Mouse (Mus musculus) midbrain, embryonic 12.5 days (tissue): ENCODE results near the gene Vgll4. TPM values are rescaled to one million over a fixed set of nuclear protein-coding genes. Genes with fewer than 3 reads are reported as not detected.

Source experiments
- ATAC-seq: fragments of 200-750 bp; cut with Nextera tagmentation; 2 replicates; pipeline ENCODE4 v1.8.0; 2017; ENCODE audit warnings: low read depth, moderate TSS enrichment, moderate library complexity; ENCODE audit not compliant: low FRiP score
- H3K27ac ChIP-seq: fragments of 300-500 bp; sonication (generic); replicated peaks from 2 replicates; pipeline ENCODE4 v1.5.1; 2016; ENCODE audit warnings: mild to moderate bottlenecking
- H3K27me3 ChIP-seq: fragments of 300-500 bp; sonication (generic); 2 replicates; pipeline ENCODE4 v1.6.1; 2016; ENCODE audit warnings: mild to moderate bottlenecking
- H3K36me3 ChIP-seq: fragments of 300-500 bp; sonication (generic); 2 replicates; pipeline ENCODE4 v1.6.1; 2016
- H3K4me1 ChIP-seq: fragments of 300-500 bp; sonication (generic); 2 replicates; pipeline ENCODE4 v1.6.1; 2016
- H3K4me2 ChIP-seq: fragments of 300-500 bp; sonication (generic); replicated peaks from 2 replicates; pipeline ENCODE4 v1.6.1; 2016; ENCODE audit warnings: mild to moderate bottlenecking, moderate library complexity
- H3K4me3 ChIP-seq: fragments of 300-500 bp; sonication (generic); 2 replicates; pipeline ENCODE4 v1.5.1; 2016; ENCODE audit warnings: mild to moderate bottlenecking
- H3K9ac ChIP-seq: fragments of 300-500 bp; sonication (generic); replicated peaks from 2 replicates; pipeline ENCODE4 v1.6.1; 2016; ENCODE audit warnings: mild to moderate bottlenecking, moderate library complexity
- H3K9me3 ChIP-seq: fragments of 300-500 bp; sonication (generic); 2 replicates; pipeline ENCODE4 v1.6.1; 2016; ENCODE audit warnings: mild to moderate bottlenecking
- WGBS: fragments of 180-500 bp; shearing (Covaris S2); methylation state at CpG from one replicate; pipeline ENCODE4 v1.1.7; 2016; 5-methylcytosine and 5-hydroxymethylcytosine counted together
- polyA plus RNA-seq: library from polyadenylated mRNA; unstranded; fragments of >200 nt; fragmentation: Nextera tagmentation; extraction: Ambion mirVana; gene quantifications from 2 replicates; pipeline ENCODE4 v1.2.1, GENCODE M21; 2016

Gene Vgll4
- 79.2 and 85.6 TPM in 2 replicates for polyA plus RNA-seq

DNA sequence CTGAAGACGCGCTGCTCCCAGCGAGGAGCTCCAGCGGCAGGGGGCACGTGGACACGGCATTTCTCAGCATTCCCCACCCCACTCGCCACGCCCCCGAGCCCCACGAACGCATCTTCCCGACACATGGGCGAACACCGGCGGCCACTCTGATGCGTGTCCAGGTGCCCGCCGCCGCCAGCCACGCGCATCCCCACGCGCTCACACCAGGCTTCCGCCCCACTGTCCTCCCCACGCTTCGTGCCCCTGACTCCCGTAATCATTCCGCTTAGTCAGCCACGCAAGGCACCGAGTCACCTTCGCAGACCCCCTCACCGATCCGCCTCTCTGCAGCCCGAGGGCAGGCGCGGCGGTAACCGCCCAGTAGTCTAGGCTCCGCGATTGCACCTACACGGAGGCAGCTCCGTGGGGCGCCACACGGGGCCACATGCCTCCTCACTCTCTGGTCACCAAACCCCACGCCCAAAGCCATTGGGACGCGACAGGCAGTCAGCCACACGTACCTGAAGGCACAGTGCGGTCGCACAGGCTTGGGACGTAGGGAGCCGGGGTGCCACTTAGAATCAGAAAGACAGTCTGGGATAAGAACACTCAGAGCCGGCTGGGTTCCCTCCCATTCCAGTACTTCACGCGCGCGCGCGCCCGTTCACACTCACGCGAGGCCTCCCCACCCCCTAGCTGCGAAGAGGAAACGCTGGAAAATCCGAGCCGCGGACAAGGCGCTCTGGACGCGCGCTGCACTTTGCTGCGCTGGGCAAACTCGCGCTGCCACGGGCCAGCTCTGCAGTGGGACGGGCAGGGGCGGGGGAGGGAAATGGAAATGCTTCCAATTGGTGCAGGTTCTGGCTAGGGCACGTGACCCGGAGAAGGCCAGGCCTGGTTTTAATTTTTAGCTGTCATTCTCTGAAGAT is at the start of gene Vgll4:
Gene Vgll4 (minus strand): TSS at position 782 of the 908 bp plus-strand sequence.
- ATAC-seq: peak; percentile 56
- Histone ChIP-seq H3K4me2 (peak within 1 kb of the TSS; percentile 100), H3K4me1 (peaks cover 17% of the 10 kb centered on the region), H3K27ac (no peak within 1 kb of the TSS), H3K4me3 (peak within 1 kb of the TSS; percentile 67), H3K9ac (peak within 1 kb of the TSS; percentile 62), H3K27me3 (peaks cover 71% of the 10 kb centered on the region), H3K36me3 (no peaks in the 10 kb centered on the region), H3K9me3 (no peaks in the 10 kb centered on the region)
- WGBS: under 1% methylated on average over 79 of the region's 79 CpGs

- H3K4me1 ChIP-seq: no peaks in the 10 kb centered on the region
- H3K4me2 ChIP-seq: no peak overlapping the region
- H3K36me3 ChIP-seq: peaks cover 39% of the 10 kb centered on the region
- no peaks in the 10 kb centered on the region for H3K27me3 ChIP-seq
- no peak for ATAC-seq
- H3K9me3 ChIP-seq: no peaks in the 10 kb centered on the region
- 92% methylated on average over 13 of the region's 13 CpGs for WGBS
- no peak overlapping the region for H3K27ac ChIP-seq
- no peak overlapping the region for H3K9ac ChIP-seq
- no peak overlapping the region for H3K4me3 ChIP-seq
These were observed 45.7 kb upstream of the Vgll4 start for GRCm38 (mm10) chr6:115015461-115015860.

- H3K27ac ChIP-seq: no peak overlapping the region
- H3K4me2 ChIP-seq: no peak overlapping the region
- no peaks in the 10 kb centered on the region for H3K27me3 ChIP-seq
- WGBS: 91% methylated on average over 4 of the region's 4 CpGs
- peaks cover 40% of the 10 kb centered on the region for H3K36me3 ChIP-seq
- no peak overlapping the region for H3K4me3 ChIP-seq
- no peak for ATAC-seq
- H3K9ac ChIP-seq: no peak overlapping the region
- H3K4me1 ChIP-seq: no peaks in the 10 kb centered on the region
- no peaks in the 10 kb centered on the region for H3K9me3 ChIP-seq
These were observed 43.8 kb upstream of the Vgll4 start for GRCm38 (mm10) chr6:115013574-115013973.

DNA sequence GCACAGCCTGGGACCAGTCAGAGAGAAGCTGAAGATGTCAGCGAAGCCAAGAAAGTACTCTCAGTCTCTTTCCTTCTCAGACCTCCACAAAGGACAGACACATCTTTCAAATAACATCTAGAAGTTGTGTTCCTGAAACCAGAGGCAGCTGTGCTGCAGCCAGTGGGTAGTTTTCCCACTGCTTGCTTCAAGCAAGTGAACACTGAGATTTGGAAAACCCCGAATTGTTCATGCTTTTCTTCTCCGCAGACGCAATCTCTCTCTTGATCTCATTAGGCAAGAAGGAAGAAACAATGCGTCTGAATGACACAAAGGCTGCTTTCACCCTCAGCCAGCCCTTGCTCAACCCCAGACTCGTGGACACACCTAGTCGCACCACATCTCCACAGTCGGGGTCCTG is 42.0 kb upstream of the Vgll4 start:
- ATAC-seq: no peak
- Histone ChIP-seq H3K4me2 (no peak overlapping the region), H3K27me3 (no peaks in the 10 kb centered on the region), H3K9me3 (no peaks in the 10 kb centered on the region), H3K36me3 (peaks cover 31% of the 10 kb centered on the region), H3K9ac (no peak overlapping the region), H3K4me1 (peaks cover 10% of the 10 kb centered on the region), H3K4me3 (no peak overlapping the region), H3K27ac (no peak overlapping the region)
- 77% methylated on average over 8 of the region's 8 CpGs for WGBS

GRCm38 (mm10) chr6:115010815-115011214 is 41.0 kb upstream of the Vgll4 start:
- peaks cover 30% of the 10 kb centered on the region for H3K36me3 ChIP-seq

DNA sequence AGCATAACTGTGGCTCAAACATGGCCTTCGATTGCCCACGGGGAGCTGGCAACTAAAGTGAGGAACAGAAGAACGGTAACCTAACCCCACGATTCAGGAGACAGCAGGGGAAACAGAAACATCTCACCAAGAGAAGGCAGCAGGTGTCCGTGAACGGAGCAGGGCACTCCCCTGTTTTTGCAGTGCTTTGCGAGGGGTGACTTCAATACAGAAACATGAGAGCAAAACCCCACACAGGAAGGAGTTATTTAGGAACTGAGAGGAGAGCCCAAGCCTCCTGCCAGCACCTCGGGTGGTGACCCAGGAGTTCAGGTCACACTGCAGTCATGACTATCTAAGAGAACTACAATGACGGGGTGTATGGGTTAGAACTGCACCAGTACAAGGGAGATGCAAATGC is 40.5 kb upstream of the Vgll4 start:
- no peaks in the 10 kb centered on the region for H3K27me3 ChIP-seq
- peaks cover 13% of the 10 kb centered on the region for H3K4me1 ChIP-seq
- peaks cover 24% of the 10 kb centered on the region for H3K36me3 ChIP-seq
- no peaks in the 10 kb centered on the region for H3K9me3 ChIP-seq
- no peak overlapping the region for H3K4me3 ChIP-seq
- H3K4me2 ChIP-seq: no peak overlapping the region
- ATAC-seq: no peak
- 75% methylated on average over 9 of the region's 9 CpGs for WGBS
- no peak overlapping the region for H3K9ac ChIP-seq
- H3K27ac ChIP-seq: no peak overlapping the region

More at GRCm38 (mm10) chr6:115010815-115011214, 41.0 kb upstream of the Vgll4 start:
- H3K27me3 ChIP-seq: no peaks in the 10 kb centered on the region
- no peak overlapping the region for H3K4me3 ChIP-seq
- WGBS: 82% methylated on average over 9 of the region's 9 CpGs
- no peak overlapping the region for H3K4me2 ChIP-seq
- no peak overlapping the region for H3K9ac ChIP-seq
- H3K9me3 ChIP-seq: no peaks in the 10 kb centered on the region
- no peak for ATAC-seq
- H3K4me1 ChIP-seq: peaks cover 13% of the 10 kb centered on the region
- H3K27ac ChIP-seq: no peak overlapping the region

DNA sequence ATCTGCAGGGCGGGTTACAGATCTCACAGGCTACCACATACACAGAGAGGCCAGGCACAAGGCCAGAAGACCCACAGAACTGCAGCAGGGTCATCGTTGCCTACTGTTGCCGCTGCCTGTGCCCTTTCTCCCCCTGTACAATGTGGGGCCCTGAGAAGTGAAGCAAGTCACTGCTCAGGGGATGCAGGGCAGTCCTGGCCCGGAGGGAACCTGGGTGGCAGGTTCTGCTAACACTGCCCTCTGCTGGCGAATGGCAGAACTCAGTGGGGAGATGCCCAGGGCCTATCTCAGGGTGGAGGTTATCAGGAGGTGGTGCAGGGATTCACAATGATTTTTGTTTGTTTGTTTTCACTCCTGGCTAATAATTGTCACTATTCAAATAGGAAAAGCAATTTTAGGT is 37.9 kb upstream of the Vgll4 start:
- Histone ChIP-seq H3K9me3 (no peaks in the 10 kb centered on the region), H3K4me2 (no peak overlapping the region), H3K27ac (peak overlapping the region; percentile 42; the same call in 1 of the 2 replicates), H3K4me3 (no peak overlapping the region), H3K9ac (no peak overlapping the region), H3K4me1 (peaks cover 13% of the 10 kb centered on the region), H3K36me3 (peaks cover 19% of the 10 kb centered on the region), H3K27me3 (no peaks in the 10 kb centered on the region)
- ATAC-seq: peak; percentile 65
- 29% methylated on average over 5 of the region's 5 CpGs for WGBS

DNA sequence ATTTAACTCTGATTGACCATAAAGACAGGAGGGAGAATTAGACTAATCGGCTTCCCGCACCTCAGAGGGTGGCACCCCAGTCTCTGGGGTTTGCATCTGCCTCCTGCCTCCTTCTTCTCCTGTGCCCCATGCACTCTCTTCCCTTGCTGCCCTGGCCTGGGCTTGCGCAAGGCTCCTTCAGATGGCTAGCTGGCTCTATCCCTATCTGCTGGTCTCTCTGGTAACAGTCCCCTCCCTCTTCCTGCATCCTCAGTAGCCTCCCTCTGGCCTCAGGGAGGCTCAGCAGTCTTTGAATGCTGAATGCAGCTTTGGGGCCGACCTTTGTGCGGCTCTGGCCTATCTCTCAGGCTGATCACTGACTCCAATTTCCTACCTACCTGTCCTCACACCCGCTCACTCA is 37.2 kb upstream of the Vgll4 start:
- ATAC-seq: peak; percentile 38; the same call in 1 of the 2 replicates
- Histone ChIP-seq H3K9ac (peak overlapping the region; percentile 37; the same call in 1 of the 2 replicates), H3K36me3 (peaks cover 19% of the 10 kb centered on the region), H3K27me3 (no peaks in the 10 kb centered on the region), H3K9me3 (no peaks in the 10 kb centered on the region), H3K27ac (peak overlapping the region; percentile 42), H3K4me2 (0 out of 2 replicates have a peak overlapping the region, but pooled peaks have one; percentile 1), H3K4me1 (peaks cover 13% of the 10 kb centered on the region), H3K4me3 (no peak overlapping the region)
- WGBS: 44% methylated on average over 6 of the region's 6 CpGs

DNA sequence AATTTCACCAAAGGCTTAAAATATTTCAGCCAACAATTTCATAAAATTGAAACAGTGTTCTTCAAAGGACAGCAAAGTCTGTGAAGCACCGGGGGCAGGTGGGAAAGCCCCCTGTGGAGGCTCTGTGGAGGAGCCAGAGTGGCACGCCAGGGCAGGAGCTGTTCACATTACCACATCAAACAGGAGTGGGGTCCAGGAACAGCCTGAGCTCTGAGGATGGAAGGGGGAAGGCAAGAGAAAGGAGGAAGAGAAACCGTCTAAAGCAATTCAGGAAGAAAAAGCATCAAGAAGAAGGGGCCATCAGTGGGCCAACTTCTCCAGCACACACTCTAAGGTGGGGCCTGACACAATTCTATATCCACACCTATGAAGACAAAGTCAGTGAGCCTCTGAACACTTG is 36.3 kb upstream of the Vgll4 start:
- Histone ChIP-seq H3K4me2 (no peak overlapping the region), H3K9ac (no peak overlapping the region; the same call in 1 of the 2 replicates), H3K36me3 (peaks cover 18% of the 10 kb centered on the region), H3K4me1 (peaks cover 13% of the 10 kb centered on the region), H3K9me3 (no peaks in the 10 kb centered on the region), H3K27ac (no peak overlapping the region), H3K27me3 (no peaks in the 10 kb centered on the region), H3K4me3 (no peak overlapping the region)
- no peak for ATAC-seq
- 58% methylated on average over 3 of the region's 3 CpGs for WGBS

GRCm38 (mm10) chr6:115005351-115005890 is 35.6 kb upstream of the Vgll4 start:
- ATAC-seq: no peak
- no peak overlapping the region for H3K27ac ChIP-seq
- H3K4me2 ChIP-seq: no peak overlapping the region
- WGBS: 90% methylated on average over 8 of the region's 8 CpGs
- no peak overlapping the region for H3K4me3 ChIP-seq
- H3K36me3 ChIP-seq: peaks cover 11% of the 10 kb centered on the region
- H3K4me1 ChIP-seq: peaks cover 13% of the 10 kb centered on the region
- H3K27me3 ChIP-seq: no peaks in the 10 kb centered on the region
- H3K9ac ChIP-seq: no peak overlapping the region
- H3K9me3 ChIP-seq: no peaks in the 10 kb centered on the region

GRCm38 (mm10) chr6:115004636-115005035 is 34.8 kb upstream of the Vgll4 start:
- no peak for ATAC-seq
- H3K4me1 ChIP-seq: peaks cover 13% of the 10 kb centered on the region
- no peak overlapping the region for H3K9ac ChIP-seq
- H3K9me3 ChIP-seq: no peaks in the 10 kb centered on the region
- no peaks in the 10 kb centered on the region for H3K27me3 ChIP-seq
- H3K4me2 ChIP-seq: no peak overlapping the region
- 85% methylated on average over 8 of the region's 8 CpGs for WGBS
- no peak overlapping the region for H3K4me3 ChIP-seq
- H3K27ac ChIP-seq: no peak overlapping the region
- peaks cover 10% of the 10 kb centered on the region; the same call in 1 of the 2 replicates for H3K36me3 ChIP-seq

GRCm38 (mm10) chr6:114998374-114999031 is 28.7 kb upstream of the Vgll4 start:
- Histone ChIP-seq H3K4me2 (no peak overlapping the region), H3K9me3 (no peaks in the 10 kb centered on the region), H3K4me3 (no peak overlapping the region), H3K9ac (no peak overlapping the region), H3K4me1 (no peaks in the 10 kb centered on the region), H3K27me3 (no peaks in the 10 kb centered on the region), H3K27ac (no peak overlapping the region), H3K36me3 (0 out of 2 replicates have a peak, but pooled peaks cover 4% of the 10 kb centered on the region)
- ATAC-seq: no peak
- WGBS: 83% methylated on average over 16 of the region's 16 CpGs
